Mouse (Mus musculus): ENCODE results near the gene Gnai1. TPM values are rescaled to one million over a fixed set of nuclear protein-coding genes. Genes with fewer than 3 reads are reported as not detected.

Gnai1 gene
- polyA plus RNA-seq, 1 experiment from 2014 or later = 52.1 TPM

GRCm38 (mm10) chr5:18274352-18274940, 85.7 kb downstream of the Gnai1 start:
- Histone ChIP-seq H3K27me3 (no peaks in the 10 kb centered on the region), H3K36me3 (peaks cover 8% of the 10 kb centered on the region; the same call in 1 of the 2 replicates), H3K4me3 (no peak overlapping the region), H3K9me3 (no peaks in the 10 kb centered on the region), H3K9ac (no peak overlapping the region), H3K4me2 (no peak overlapping the region), H3K4me1 (replicated peaks) (no peaks in the 10 kb centered on the region), H3K27ac (replicated peaks) (no peak overlapping the region)
- no peak for ATAC-seq (ENCODE audit: low read depth)
- WGBS = 83% methylated on average over 7 of the region's 7 CpGs

- no peak for ATAC-seq (ENCODE audit: low read depth)
- Histone ChIP-seq H3K27ac (replicated peaks) (no peak overlapping the region), H3K9me3 (no peaks in the 10 kb centered on the region), H3K9ac (no peak overlapping the region), H3K36me3 (peaks cover 8% of the 10 kb centered on the region; the same call in 1 of the 2 replicates), H3K4me3 (no peak overlapping the region), H3K27me3 (no peaks in the 10 kb centered on the region), H3K4me2 (no peak overlapping the region), H3K4me1 (replicated peaks) (no peaks in the 10 kb centered on the region)
- WGBS = 84% methylated on average over 11 of the region's 11 CpGs
Measured at GRCm38 (mm10) chr5:18273291-18274284, 86.6 kb downstream of the Gnai1 start.

- H3K27me3 ChIP-seq = no peaks in the 10 kb centered on the region
- no peak overlapping the region for H3K27ac ChIP-seq (replicated peaks)
- no peak overlapping the region for H3K4me2 ChIP-seq
- no peaks in the 10 kb centered on the region for H3K36me3 ChIP-seq
- H3K9ac ChIP-seq = no peak overlapping the region
- no peak for ATAC-seq (ENCODE audit: low read depth)
- H3K9me3 ChIP-seq = no peaks in the 10 kb centered on the region
- WGBS = 85% methylated on average over 5 of the region's 5 CpGs
- no peak overlapping the region for H3K4me3 ChIP-seq
- H3K4me1 ChIP-seq (replicated peaks) = no peaks in the 10 kb centered on the region
Measured at GRCm38 (mm10) chr5:18250379-18251017, 109.7 kb downstream of the Gnai1 start.

- Histone ChIP-seq H3K9ac (no peak overlapping the region), H3K27ac (replicated peaks) (no peak overlapping the region), H3K9me3 (no peaks in the 10 kb centered on the region), H3K4me2 (no peak overlapping the region), H3K36me3 (no peaks in the 10 kb centered on the region), H3K27me3 (no peaks in the 10 kb centered on the region), H3K4me3 (no peak overlapping the region), H3K4me1 (replicated peaks) (no peaks in the 10 kb centered on the region)
- WGBS = 87% methylated on average over 5 of the region's 5 CpGs
- no peak for ATAC-seq (ENCODE audit: low read depth)
Measured at GRCm38 (mm10) chr5:18249132-18249531, 111.0 kb downstream of the Gnai1 start.

GRCm38 (mm10) chr5:18229396-18229795, 130.8 kb downstream of the Gnai1 start:
- H3K27ac ChIP-seq (replicated peaks) = no peak overlapping the region
- H3K4me2 ChIP-seq = no peak overlapping the region
- no peaks in the 10 kb centered on the region for H3K27me3 ChIP-seq
- no peaks in the 10 kb centered on the region for H3K9me3 ChIP-seq
- H3K4me1 ChIP-seq (replicated peaks) = no peaks in the 10 kb centered on the region
- H3K36me3 ChIP-seq = no peaks in the 10 kb centered on the region
- no peak overlapping the region for H3K4me3 ChIP-seq
- WGBS = 39% methylated on average over 1 of the region's 1 CpGs
- no peak; the same call in 1 of the 2 replicates for ATAC-seq (ENCODE audit: low read depth)
- H3K9ac ChIP-seq = no peak overlapping the region

- H3K27me3 ChIP-seq = no peaks in the 10 kb centered on the region
- no peaks in the 10 kb centered on the region for H3K9me3 ChIP-seq
- no peaks in the 10 kb centered on the region for H3K4me1 ChIP-seq (replicated peaks)
- no peak for ATAC-seq (ENCODE audit: low read depth)
- H3K4me3 ChIP-seq = no peak overlapping the region
- H3K27ac ChIP-seq (replicated peaks) = no peak overlapping the region
- H3K36me3 ChIP-seq = no peaks in the 10 kb centered on the region
- H3K4me2 ChIP-seq = no peak overlapping the region
- 76% methylated on average over 7 of the region's 7 CpGs for WGBS
- H3K9ac ChIP-seq = no peak overlapping the region
Measured at GRCm38 (mm10) chr5:18228866-18229265, 131.3 kb downstream of the Gnai1 start.

GRCm38 (mm10) chr5:18220873-18221272, 139.3 kb downstream of the Gnai1 start:
- Histone ChIP-seq H3K9ac (no peak overlapping the region), H3K27ac (replicated peaks) (no peak overlapping the region), H3K36me3 (no peaks in the 10 kb centered on the region), H3K27me3 (no peaks in the 10 kb centered on the region), H3K9me3 (no peaks in the 10 kb centered on the region), H3K4me1 (replicated peaks) (no peaks in the 10 kb centered on the region), H3K4me3 (no peak overlapping the region), H3K4me2 (no peak overlapping the region)
- 48% methylated on average over 1 of the region's 1 CpGs for WGBS
- ATAC-seq (ENCODE audit: low read depth) = no peak

GRCm38 (mm10) chr5:18218292-18218691, 141.9 kb downstream of the Gnai1 start:
- no peak for ATAC-seq (ENCODE audit: low read depth)
- no peak overlapping the region for H3K27ac ChIP-seq (replicated peaks)
- no peaks in the 10 kb centered on the region for H3K4me1 ChIP-seq (replicated peaks)
- H3K4me3 ChIP-seq = no peak overlapping the region
- 85% methylated on average over 2 of the region's 2 CpGs for WGBS
- no peak overlapping the region for H3K9ac ChIP-seq
- H3K36me3 ChIP-seq = no peaks in the 10 kb centered on the region
- H3K9me3 ChIP-seq = no peaks in the 10 kb centered on the region
- H3K27me3 ChIP-seq = no peaks in the 10 kb centered on the region
- no peak overlapping the region for H3K4me2 ChIP-seq

GRCm38 (mm10) chr5:18217856-18218255, 142.3 kb downstream of the Gnai1 start:
- H3K4me3 ChIP-seq = no peak overlapping the region
- no peak overlapping the region for H3K27ac ChIP-seq (replicated peaks)
- H3K27me3 ChIP-seq = no peaks in the 10 kb centered on the region
- H3K9me3 ChIP-seq = no peaks in the 10 kb centered on the region
- no peak overlapping the region for H3K4me2 ChIP-seq
- no peaks in the 10 kb centered on the region for H3K4me1 ChIP-seq (replicated peaks)
- no peak for ATAC-seq (ENCODE audit: low read depth)
- H3K9ac ChIP-seq = no peak overlapping the region
- no peaks in the 10 kb centered on the region for H3K36me3 ChIP-seq

All from neural tube, embryonic 13.5 days (tissue).